Mouse (Mus musculus): Measurements from ENCODE around the gene Ica1.
A peak's percentile ranks its signal among the peaks of the same experiment; 100 is the strongest.

Gene Ica1

DNA sequence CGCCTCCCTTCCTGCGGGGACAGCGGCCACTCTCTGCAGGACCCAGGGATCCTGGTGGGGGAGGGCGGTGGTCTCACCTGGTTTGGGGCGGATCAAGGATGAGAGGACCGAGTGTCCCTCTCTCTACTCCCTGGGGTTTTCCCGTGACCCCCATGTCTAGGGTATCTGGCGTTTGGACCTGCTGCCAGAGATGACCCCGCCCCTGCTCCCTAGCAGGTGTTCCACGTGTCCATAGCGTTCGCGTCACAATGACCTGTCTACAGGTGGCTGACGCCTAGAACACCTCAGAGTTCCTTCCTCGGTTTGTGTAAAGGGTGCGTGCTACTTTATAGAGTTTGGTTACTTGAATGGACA, at the start of gene Ica1:
Ica1 (minus strand) TSS at position 193 of the 354 bp plus-strand sequence.
- no peak for DNase-seq (ENCODE audit: inconsistent ontology term)

DNA sequence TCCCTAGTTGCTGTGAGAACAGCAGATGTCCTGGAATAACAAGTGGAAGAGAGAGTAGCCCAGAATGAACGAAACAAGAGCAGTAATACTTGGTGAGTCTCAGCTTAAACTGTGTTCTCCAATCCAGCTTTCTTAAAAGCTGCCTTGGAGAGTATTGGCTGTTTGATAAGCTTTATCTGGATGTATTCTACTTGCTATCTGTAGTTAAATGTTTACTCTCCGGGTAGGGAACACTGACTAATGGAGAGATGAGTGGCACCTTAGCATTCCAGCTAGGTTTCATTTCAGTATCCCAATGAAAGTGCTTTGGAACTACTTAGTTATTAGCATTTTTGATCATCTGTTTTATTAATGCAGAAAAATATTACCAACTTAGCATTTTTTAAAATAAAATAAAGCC, 41.6 kb upstream of the Ica1 start:
- DNase-seq (ENCODE audit: inconsistent ontology term), result no peak

DNA sequence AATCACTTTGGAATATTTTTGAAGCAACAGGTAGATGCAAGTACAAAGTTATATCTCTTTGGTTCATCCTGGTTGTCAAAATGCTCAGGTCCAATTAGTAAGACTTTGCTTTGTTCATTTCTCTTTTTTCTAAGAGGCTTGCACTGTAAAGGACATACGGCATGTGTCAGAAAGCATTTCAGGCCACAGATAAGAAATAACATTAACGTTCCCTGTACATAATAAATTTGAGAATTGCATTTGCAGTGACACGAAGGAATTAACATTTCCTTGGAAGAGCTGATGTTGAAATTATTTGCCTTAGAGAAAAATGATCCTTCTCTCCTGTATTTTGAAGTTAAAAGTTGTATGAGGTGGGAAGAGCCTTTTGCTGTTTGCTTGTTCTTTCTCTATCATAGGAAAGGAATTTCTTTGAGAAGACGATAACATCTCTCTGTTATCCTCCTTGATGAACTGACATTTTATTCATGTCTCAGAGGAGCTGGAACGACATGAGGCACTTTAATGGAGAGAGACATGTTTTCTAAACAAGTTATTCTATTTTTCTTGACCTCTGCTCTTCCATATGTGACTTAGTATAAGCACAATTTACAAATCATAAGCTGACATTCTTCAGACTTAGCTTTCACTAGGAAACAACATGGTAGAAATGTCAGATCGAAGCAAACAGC, 36.2 kb upstream of the Ica1 start:
- no peak for DNase-seq (ENCODE audit: inconsistent ontology term)

DNA sequence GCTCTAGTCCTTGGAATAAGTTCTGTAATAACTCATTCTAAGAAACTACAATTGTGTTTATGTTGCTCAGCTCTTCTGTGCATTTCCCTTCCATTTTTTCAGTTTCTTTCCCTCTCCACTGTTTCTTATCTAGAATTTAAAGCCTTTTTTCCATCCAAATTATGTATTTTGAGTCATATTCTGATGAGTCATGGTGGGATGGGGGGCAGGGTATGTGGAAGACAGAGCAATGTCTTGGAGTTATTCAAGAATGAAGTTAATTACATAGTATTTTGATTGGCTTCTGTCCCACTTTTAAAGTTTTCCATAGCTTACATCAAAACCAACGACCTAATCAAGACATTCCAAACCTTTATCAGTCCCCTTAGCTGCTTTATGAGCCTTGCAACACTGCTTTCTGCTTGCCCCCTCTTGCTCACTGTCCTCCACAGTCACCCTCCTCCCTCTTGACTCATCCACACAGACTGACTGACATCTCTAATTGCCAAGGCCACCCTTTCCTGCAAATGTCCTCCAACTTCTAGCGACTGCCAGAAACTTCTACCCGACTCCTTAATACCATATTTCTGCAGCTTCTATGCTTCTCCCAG, 24.4 kb upstream of the Ica1 start:
- peak; percentile 54 for DNase-seq (ENCODE audit: inconsistent ontology term)

DNA sequence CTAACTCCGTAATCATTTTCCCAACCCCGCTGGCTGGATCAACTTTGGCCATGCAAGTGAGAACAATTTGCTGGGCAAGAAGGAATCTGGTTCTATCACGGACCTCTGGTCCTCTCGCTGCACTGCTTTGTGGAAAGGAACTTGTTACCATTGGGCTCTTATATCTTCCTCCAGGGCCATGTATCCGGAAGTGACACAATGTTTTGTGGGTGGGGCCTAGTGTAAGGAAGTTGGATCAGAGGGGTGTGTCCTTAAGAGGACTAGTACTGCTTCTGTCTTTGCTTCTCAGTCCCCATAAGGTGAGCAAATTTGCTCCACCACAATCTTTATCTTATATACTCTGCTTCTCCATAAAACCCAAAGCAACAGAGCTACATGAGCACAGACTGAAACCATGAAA, 14.1 kb upstream of the Ica1 start:
- no peak for DNase-seq (ENCODE audit: inconsistent ontology term)

DNA sequence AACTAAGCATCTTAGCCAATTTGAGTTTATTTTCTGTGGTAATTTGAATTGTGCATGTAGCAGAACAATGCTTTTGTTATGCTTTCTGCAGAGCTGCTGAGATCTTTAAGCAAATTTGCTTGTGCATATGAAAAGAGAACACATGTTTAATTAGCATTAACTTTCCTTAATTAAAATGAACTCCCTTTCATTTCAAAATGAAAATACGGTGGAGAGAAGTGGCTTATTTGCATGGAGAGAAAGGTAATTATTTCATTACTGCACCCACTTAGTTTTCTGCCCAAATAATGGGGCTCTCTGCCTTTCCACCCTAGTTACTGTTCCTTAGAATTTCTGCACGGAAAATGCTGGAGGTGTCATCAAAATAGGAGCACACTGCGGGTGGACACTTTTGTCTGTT, 13.5 kb upstream of the Ica1 start:
- DNase-seq (ENCODE audit: inconsistent ontology term), result no peak

DNA sequence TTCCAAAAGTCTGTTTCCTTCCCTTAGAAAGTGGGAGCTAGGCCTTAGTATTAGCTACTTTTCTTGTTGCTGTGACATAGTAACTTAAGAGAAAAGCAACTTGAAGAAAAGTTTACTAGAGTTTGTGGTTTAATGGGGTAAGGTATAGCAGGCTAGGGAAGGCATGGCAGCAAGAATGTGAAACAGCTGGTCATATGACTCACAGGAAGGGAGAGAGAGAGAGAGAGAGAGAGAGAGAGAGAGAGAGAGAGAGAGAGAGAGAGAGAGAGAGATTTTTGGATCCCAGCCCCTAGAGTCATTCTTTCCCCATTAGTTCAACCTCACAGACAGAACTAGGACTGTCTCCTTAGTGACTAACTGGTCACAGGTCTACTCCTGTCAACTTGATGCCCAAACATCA, 2.3 kb upstream of the Ica1 start:
- peak; percentile 14 for DNase-seq (ENCODE audit: inconsistent ontology term)

DNA sequence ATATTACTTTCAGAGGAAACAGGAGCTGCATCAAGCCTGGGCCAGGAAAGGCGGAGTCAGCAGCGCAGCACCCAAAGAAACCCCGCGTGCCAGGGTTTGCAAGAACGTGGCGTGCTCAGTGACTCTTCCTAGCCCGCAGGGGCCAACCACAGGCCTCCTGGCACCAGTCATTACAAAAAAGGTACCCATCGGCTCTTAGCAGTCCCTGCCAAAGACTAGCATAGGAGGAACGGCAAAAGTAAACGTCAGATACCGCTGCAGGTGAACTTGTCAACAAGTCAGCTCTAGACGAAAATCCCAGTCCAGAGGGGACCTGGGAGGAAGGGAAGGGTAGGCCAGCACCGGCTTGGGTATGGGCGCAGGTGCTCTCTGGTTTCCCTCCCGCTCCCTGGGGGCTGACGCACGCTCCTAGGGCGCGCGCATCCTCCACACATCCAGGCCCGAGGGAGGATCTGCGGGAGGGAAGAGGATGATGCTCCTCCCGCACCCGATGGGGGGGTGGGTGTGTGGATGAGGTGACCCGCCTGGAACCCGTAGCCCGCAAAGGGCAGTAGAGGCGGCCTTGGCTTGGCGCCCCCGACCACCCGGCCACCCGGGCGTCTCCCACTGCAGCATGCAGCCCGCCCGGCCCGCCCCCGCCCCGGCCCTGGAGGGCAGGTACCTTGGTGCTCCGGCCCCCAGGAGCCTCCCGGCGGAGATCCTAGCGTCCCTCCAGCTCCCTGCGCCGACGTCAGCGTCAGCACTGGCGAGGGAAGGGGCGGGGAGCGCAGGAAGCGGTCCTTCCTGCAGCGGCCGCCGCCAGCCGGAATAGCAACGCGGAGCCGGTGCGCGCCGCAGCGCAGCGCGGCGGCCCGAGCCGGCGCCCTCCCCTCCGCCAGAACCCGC, 635 bp downstream of the Ica1 start:
- peak; percentile 58 for DNase-seq (ENCODE audit: inconsistent ontology term)

DNA sequence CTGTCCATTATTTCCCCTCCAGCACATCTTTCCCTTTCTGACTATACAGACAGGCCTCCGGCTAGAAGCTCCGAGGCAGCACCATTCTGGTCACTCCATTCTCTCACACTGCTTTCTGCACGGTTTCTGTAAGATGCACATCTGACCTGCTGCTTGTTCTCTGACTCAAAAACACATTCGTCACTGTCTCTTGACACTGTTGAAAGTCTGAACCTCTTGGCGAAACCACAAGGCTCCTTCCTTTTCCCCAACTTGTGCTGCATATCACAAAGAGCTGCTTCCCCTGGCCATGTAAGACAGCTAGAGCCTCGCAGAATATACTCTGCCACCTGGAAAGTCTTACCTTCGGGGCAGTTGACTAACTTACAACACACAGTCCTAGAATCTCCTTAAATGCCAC, 6.7 kb downstream of the Ica1 start:
- DNase-seq (ENCODE audit: inconsistent ontology term), result no peak

DNA sequence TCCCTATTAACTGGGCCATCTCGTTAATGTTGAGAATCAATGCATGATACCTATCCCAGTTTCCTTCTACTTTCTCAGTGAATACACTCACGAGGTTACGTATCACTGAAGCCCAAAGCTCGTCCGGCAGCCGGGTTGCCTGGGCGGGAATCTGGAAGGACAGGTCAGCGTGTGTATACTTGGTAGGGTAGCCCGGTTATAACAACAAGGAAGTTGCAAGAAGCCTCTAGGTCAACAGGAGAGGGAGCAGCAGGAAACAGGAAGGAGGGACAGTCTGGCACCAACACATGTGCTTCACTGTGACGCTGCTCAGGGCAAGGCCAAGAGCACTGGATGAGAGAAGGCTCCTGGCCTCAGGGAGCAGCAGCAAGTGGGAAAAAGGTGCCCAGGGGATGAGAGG, 7.9 kb downstream of the Ica1 start:
- no peak for DNase-seq (ENCODE audit: inconsistent ontology term)

DNA sequence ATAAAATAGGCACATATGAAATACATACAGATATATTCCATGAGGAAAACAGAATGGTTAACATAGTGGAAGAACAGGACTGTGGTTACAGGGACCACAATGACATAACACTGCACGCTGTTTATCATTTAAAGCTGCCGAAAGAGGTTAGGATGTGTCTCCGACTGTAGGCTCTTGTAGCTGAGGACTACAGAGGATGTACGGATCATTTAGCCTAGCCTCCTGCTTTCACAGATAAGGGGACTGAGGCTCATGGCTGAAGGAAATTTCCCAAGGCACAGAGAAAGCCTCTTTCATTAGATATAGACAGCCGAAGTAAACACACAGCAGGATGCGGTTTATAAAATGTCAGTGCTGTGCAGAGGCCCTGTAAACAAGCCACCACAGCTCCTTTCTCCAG, 8.5 kb downstream of the Ica1 start:
- DNase-seq (ENCODE audit: inconsistent ontology term), result no peak

DNA sequence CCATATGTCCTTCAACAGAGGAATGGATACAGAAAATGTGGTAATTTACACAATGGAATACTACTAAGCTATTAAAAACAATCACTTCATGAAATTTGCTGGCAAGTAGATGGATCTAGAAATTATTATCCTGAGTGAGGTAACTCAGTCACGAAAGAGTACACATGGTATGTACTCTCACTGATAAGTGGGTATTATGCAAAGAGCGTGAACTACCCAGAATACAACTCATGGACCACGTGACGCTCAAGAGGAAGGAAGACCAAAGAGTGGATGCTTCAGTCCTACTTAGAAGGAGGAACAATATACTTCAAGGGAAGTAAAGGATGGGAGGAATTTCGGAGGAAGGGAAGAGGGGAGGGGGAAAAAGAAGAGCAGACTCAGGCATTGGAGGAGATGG, 11.6 kb downstream of the Ica1 start:
- DNase-seq (ENCODE audit: inconsistent ontology term), result no peak

DNA sequence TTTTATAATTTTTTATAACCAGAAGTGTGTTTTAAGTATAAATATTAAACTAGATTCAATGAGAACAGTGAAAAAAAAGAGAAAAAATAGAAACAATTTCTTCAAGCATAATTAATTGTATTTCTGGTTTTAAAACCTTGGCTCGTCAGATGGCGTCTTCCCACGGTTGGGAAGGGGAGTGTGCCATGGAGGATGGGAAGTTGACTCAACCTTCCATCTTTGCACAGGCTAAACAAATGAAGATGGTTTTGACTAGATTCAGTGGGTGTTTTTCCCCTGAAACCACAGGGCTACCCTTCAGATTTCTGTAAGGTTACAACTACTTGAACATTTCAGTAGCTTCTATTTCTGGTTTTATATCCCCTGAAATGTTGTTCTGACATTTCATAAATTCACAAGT, 12.5 kb downstream of the Ica1 start:
- DNase-seq (ENCODE audit: inconsistent ontology term), result no peak

DNA sequence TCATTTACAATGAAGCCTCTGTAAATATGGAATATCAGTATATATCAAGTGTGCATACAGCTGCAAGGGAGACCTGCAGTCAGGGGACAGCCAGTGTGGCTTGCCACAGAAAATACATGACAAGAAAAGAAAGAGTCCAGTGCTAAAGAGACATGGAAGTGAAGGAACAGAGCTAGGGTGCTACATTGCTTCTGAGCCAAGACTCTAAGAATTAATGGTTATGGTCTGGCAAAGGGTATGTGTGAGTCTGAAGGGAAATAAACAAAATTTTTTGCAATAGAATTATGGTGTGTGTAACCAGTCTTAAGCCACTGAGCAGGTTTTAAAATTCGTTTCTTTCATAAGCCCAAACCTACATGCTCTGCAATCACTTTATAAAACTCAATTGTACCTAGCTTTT, 13.2 kb downstream of the Ica1 start:
- DNase-seq (ENCODE audit: inconsistent ontology term), result no peak

DNA sequence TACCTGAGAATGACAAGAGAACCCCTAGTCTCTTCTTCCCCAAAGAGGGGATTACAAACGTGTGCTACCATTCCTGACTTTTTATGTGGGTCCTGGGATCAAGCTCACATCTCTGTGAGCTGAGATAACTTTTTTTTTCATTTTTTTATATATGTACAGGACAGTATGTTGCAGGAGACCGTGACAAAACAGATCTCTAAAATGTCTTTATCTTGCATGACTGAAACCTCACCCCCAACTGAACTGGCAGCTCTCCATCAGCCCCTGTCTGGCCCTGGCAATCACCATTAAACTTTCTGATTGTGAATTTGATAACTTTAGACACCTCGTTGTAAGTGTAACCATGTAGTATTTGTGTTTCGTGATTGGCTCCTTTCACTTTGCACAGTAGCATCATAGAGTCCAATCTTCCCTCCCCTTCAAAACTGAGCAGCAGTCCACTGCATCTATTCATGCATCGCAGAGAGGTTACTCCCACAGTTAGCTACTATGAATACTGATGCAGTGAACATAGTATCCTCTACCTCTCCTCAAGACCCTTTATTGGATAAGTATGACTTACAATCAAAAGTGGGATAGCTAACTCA, 17.5 kb downstream of the Ica1 start:
- no peak for DNase-seq (ENCODE audit: inconsistent ontology term)

DNA sequence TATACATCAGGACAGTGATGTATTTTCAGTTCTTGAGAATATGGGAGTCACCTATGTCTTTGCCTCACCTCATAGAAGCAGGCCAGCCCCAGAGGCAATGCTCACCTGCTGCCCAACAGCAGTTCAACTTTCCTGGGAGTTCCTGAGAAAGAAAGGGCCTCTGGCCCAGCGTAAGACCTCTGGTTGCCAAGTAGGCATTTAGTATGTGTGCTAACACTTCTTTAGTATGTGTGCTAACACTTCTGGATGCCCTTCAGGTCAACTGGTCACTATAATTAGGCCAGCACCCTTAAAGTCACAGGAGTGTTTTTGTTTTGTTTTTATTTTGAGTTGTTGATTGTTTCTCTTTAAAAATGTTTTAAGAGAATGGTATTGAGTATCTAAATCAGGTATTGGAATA, 18.4 kb downstream of the Ica1 start:
- DNase-seq (ENCODE audit: inconsistent ontology term), result no peak

DNA sequence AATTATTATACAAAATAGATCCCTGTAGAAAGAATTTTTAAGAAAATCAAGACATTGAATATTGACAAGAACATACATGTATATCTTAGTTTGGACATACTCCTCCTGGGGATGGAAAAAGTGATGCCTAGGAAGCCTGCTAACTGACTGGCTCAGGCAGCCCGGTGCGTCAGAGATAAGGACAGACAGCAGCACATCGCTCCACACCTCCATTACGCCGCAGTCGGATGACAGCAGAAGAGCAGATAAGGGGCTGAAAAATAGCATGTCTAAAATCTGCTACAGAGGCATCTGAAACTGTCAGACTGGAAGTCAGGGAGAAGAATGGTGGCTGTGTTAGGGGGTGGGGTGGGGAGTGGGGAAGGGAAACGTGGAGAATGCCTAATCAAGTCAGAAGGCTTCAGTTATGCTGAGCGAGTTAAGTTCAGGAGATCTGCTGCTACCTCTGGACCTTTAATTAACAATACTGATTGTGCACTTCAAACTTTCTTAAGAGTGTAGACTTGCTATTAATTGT, 22.5 kb downstream of the Ica1 start:
- DNase-seq (ENCODE audit: inconsistent ontology term), result no peak

DNA sequence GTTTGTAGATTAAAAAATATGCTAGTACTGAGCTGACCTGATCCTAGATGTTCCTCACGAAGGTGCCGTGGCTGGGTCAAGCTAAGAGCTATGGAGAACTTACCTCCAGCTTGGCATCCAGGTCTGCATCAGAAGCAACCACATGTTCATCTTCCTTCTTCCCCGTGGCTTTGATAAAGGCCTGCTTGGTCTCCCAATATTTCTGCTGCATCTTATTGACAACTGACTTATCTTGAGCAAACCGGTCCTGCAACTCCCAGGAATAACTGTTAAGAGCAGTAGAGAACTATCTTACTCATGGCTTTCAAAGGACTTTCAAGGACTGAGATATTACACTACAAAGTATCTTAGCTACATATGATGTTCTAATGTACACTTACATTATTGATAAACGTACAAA, 23.8 kb downstream of the Ica1 start:
- no peak for DNase-seq (ENCODE audit: inconsistent ontology term)

DNA sequence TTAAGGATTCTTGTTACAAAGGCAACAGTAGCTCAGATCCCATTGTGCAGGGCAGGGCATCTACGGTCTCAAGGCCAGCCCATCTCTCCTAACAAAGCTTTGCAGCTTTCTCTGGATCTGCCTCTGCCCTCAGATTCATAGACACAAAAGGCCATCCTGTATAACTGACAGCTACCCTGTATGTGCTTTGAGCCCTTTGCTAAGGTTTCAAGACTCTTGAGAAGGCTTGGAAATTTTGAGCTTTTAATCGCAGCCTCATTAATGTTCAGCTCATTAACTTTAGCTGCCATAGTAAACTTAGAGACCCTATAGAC, 24.6 kb downstream of the Ica1 start:
- no peak for DNase-seq (ENCODE audit: inconsistent ontology term)

DNA sequence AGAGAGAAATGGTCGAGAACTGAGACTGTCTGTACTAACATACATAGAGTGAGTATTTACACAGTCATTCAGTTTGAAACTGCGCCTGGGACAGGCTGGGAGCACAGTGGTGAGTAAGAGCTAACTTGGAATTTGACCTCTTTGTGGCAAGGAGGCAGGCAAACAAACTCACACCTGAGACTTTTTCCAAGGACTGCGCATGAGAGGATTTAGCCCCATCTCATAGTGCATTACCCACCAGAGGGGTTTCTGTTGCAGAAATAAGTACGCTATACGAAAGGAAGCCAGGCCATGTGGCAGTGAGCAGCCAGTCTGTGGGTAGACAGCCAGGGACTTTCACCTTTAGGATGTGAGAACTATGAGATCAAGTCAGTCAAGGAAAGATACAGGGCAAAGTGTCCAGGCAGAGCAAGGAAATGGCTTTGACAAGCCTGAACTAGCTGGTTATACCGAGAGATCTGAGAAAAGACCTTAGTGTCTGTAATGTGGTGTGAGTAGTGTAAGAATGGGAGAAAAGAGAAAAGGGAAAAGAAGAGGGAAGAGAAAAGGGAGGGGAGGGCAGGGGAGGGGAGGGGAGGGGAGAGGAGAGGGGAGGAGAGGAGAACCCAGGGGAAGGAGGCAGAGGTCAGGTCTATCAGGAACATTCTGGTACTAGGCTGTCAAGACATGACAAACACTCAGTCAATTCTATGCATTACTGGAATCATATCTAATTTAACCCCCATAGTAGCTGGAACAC, 25.1 kb downstream of the Ica1 start:
- no peak for DNase-seq (ENCODE audit: inconsistent ontology term)

DNA sequence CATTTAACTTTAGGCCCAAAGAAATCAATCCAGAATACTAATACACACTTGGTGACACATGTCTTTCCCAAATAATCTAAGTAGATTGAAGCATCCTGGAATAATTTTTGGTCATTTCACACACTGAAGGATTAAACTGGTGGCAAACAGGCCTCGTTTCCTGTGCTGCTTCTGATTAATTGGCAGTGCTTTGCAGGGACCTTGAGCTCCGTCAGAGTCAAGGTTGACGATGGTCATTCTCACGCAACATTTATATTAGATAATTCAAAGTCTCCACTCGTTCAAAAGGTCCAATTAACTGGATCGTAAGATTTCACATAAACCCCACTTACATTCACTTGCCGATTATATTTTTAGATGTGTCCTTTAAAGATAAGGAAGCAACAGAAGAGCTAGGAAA, 33.4 kb downstream of the Ica1 start:
- DNase-seq (ENCODE audit: inconsistent ontology term), result no peak

DNA sequence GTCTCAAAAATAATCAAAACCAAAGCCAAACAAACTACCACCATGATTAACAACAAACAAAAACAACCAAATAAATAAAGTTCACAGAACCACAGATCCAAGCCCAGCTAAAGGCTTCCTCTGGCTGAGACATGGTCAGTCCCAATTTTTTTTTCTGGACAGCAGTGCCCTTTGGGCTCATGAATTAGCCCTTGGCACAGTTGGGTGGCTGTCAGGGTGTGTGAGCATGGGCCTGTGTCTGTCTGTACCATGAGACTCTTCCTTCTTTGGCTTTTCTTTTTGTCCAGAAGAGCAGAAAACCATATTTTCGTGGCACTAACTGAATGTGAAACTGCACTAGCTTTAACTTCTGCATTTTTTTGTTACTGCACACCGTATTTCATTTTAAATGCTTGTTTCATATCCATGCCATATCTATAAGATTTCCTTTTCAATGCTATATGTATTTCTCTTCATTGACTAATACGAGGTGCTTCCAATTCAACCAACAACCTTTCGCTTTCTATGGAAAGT, 34.0 kb downstream of the Ica1 start:
- no peak for DNase-seq (ENCODE audit: inconsistent ontology term)
